Mouse (Mus musculus) embryonic fibroblast, embryonic 13.5 days (primary cell): ENCODE measurements around the gene Rnaseh2b. TPM values are rescaled to one million over a fixed set of nuclear protein-coding genes. Genes with fewer than 3 reads are reported as not detected.

Source experiments
- H3K27ac ChIP-seq: 2 replicates; pipeline ENCODE4 v1.5.1; 2012; ENCODE audit warnings: low read length, control low read depth, inconsistent platforms; ENCODE audit not compliant: insufficient read depth
- H3K4me1 ChIP-seq: 2 replicates; pipeline ENCODE4 v1.6.1; 2011; ENCODE audit warnings: low read length; ENCODE audit not compliant: control insufficient read depth, insufficient read depth
- H3K4me3 ChIP-seq: 2 replicates; pipeline ENCODE4 v1.5.1; 2011; ENCODE audit warnings: mild to moderate bottlenecking, control low read depth, low read length; ENCODE audit not compliant: insufficient read depth
- CTCF ChIP-seq: IDR thresholded peaks from 2 replicates; pipeline ENCODE4 v1.5.1; 2011; ENCODE audit warnings: mild to moderate bottlenecking, control low read depth, low read length, moderate library complexity, borderline replicate concordance; ENCODE audit not compliant: insufficient read depth
- POLR2A ChIP-seq: IDR thresholded peaks from 2 replicates; pipeline ENCODE4 v1.6.1; 2011; ENCODE audit warnings: low read depth, mild to moderate bottlenecking, control low read depth, low read length, moderate library complexity
- polyA plus RNA-seq: library from polyadenylated mRNA; stranded (reverse); fragments of >200 nt; gene quantifications from 2 replicates; pipeline ENCODE4 v1.2.4, GENCODE M21; 2011; ENCODE audit warnings: low read depth; ENCODE audit not compliant: missing spikeins, insufficient read length

Gene Rnaseh2b
- 21.5 and 35.2 TPM in 2 replicates for polyA plus RNA-seq

- H3K27ac ChIP-seq: no peak within 1 kb of the TSS
- TF ChIP-seq POLR2A: no peak
- no peak for TF ChIP-seq CTCF
- H3K4me1 ChIP-seq: no peaks in the 10 kb centered on the region
- H3K4me3 ChIP-seq: 0 out of 2 replicates have a peak within 1 kb of the TSS, but pooled peaks have one; percentile 3
These were observed at the start of gene Rnaseh2b, which contains the start of gene Dleu7 for GRCm38 (mm10) chr14:62292488-62293339. Gene Rnaseh2b (plus strand): TSS chr14:62292589. Gene Dleu7 (minus strand): TSS chr14:62293047.

GRCm38 (mm10) chr14:62243530-62243929, 48.9 kb upstream of the Rnaseh2b start:
- no peak overlapping the region for H3K4me3 ChIP-seq
- H3K27ac ChIP-seq: no peak overlapping the region
- TF ChIP-seq POLR2A: no peak
- no peak for TF ChIP-seq CTCF
- no peaks in the 10 kb centered on the region for H3K4me1 ChIP-seq

GRCm38 (mm10) chr14:62245557-62245956, 46.8 kb upstream of the Rnaseh2b start:
- no peak for TF ChIP-seq CTCF
- TF ChIP-seq POLR2A: no peak

GRCm38 (mm10) chr14:62248345-62248744, 44.0 kb upstream of the Rnaseh2b start:
- Histone ChIP-seq H3K27ac (no peak overlapping the region), H3K4me3 (no peak overlapping the region), H3K4me1 (no peaks in the 10 kb centered on the region)
- TF ChIP-seq POLR2A (no peak), CTCF (no peak)

More at GRCm38 (mm10) chr14:62245557-62245956, 46.8 kb upstream of the Rnaseh2b start:
- Histone ChIP-seq H3K4me1 (no peaks in the 10 kb centered on the region), H3K4me3 (no peak overlapping the region), H3K27ac (no peak overlapping the region)

GRCm38 (mm10) chr14:62248796-62249195, 43.6 kb upstream of the Rnaseh2b start:
- TF ChIP-seq POLR2A: no peak
- no peak for TF ChIP-seq CTCF
- no peaks in the 10 kb centered on the region for H3K4me1 ChIP-seq
- no peak overlapping the region for H3K27ac ChIP-seq
- H3K4me3 ChIP-seq: no peak overlapping the region

GRCm38 (mm10) chr14:62249251-62249650, 43.1 kb upstream of the Rnaseh2b start:
- TF ChIP-seq POLR2A (no peak), CTCF (no peak)
- Histone ChIP-seq H3K27ac (no peak overlapping the region), H3K4me3 (no peak overlapping the region), H3K4me1 (no peaks in the 10 kb centered on the region)

GRCm38 (mm10) chr14:62250046-62250445, 42.3 kb upstream of the Rnaseh2b start:
- Histone ChIP-seq H3K4me1 (no peaks in the 10 kb centered on the region), H3K27ac (no peak overlapping the region), H3K4me3 (no peak overlapping the region)
- no peak for TF ChIP-seq CTCF
- no peak for TF ChIP-seq POLR2A

- H3K27ac ChIP-seq: no peak overlapping the region
- no peak overlapping the region for H3K4me3 ChIP-seq
- TF ChIP-seq POLR2A (no peak), CTCF (peak; percentile 32; the same call in 1 of the 2 replicates)
- no peaks in the 10 kb centered on the region for H3K4me1 ChIP-seq
These were observed 40.4 kb upstream of the Rnaseh2b start for GRCm38 (mm10) chr14:62251999-62252398.

GRCm38 (mm10) chr14:62254371-62254770, 38.0 kb upstream of the Rnaseh2b start:
- Histone ChIP-seq H3K4me1 (no peaks in the 10 kb centered on the region), H3K4me3 (no peak overlapping the region), H3K27ac (no peak overlapping the region)
- no peak for TF ChIP-seq CTCF

- H3K4me3 ChIP-seq: no peak overlapping the region
- H3K4me1 ChIP-seq: no peaks in the 10 kb centered on the region
- TF ChIP-seq POLR2A: no peak
- no peak overlapping the region for H3K27ac ChIP-seq
These were observed 36.3 kb upstream of the Rnaseh2b start for GRCm38 (mm10) chr14:62256066-62256465.
